25 mouse cellular contexts compared by ENCODE assay signal in genomic region chr3:102717586-102718285, GRCm38 (mm10). TPM values are rescaled to one million over a fixed set of nuclear protein-coding genes. Genes with fewer than 3 reads are reported as not detected.
A peak's percentile ranks its signal among the peaks of the same experiment; 100 is the strongest.
DNase-seq lines count a peak whose midpoint lies in the region; ATAC-seq and TF ChIP-seq lines count a peak whose summit lies in the region.
"Had no signal": no experiment of that assay in that cellular context is flagged by ENCODE, and none has a peak within 500 bp of the region (broad histone marks: within the 10 kb centered on the region; RNA-seq: fewer than 3 reads in every experiment).

No protein-coding gene starts in this region.

- no peak for ATAC-seq in forebrain, embryonic 16.5 days
- no peak for ATAC-seq in hindbrain, embryonic 16.5 days
- ATAC-seq: activated CD4-positive, CD25-positive, alpha-beta regulatory T cell, adult 4 months; CD4-positive, CD25-positive, alpha-beta regulatory T cell, adult 4 months; forebrain, embryonic 13.5 days; forebrain, embryonic 15.5 days had no signal

- H3K4me3 ChIP-seq in ES-E14 (ENCODE audit: insufficient read depth in 1 of 2, low read depth in 1 of 2, low read length in 2 of 2, poor library complexity in 1 of 2, severe bottlenecking in 1 of 2): no peak overlapping the region
- no peak overlapping the region for H3K4me3 ChIP-seq in forebrain, embryonic 16.5 days (replicated peaks; ENCODE audit: low read length)
- no peak overlapping the region for H3K4me3 ChIP-seq in hindbrain, embryonic 16.5 days (ENCODE audit: low read length)
- H3K4me3 ChIP-seq: embryonic facial prominence, embryonic 10.5 days; embryonic facial prominence, embryonic 12.5 days; forebrain, embryonic 13.5 days; forebrain, embryonic 15.5 days had no signal

- H3K4me2 ChIP-seq in forebrain, embryonic 16.5 days (ENCODE audit: low read length): no peak overlapping the region
- H3K4me2 ChIP-seq in hindbrain, embryonic 16.5 days (ENCODE audit: low read length): no peak overlapping the region
- H3K4me2 ChIP-seq: embryonic facial prominence, embryonic 12.5 days; forebrain, embryonic 13.5 days; forebrain, embryonic 15.5 days had no signal

- H3K4me1 ChIP-seq in ES-E14 (ENCODE audit: control insufficient read depth in 2 of 2, insufficient read depth in 2 of 2, low read length in 2 of 2, poor library complexity in 1 of 2): peaks cover 2 to 3% of the 10 kb centered on the region in 2 experiments; a peak in 2 of 4 replicates
- H3K4me1 ChIP-seq in forebrain, embryonic 16.5 days (replicated peaks; ENCODE audit: control insufficient read depth, insufficient read depth, low read length): no peaks in the 10 kb centered on the region
- H3K4me1 ChIP-seq in hindbrain, embryonic 16.5 days (ENCODE audit: control insufficient read depth, insufficient read depth, low read depth, low read length): no peaks in the 10 kb centered on the region
- H3K4me1 ChIP-seq: embryonic facial prominence, embryonic 12.5 days; forebrain, embryonic 13.5 days; forebrain, embryonic 15.5 days had no signal

- in situ Hi-C loops in ES-E14 (cut with MboI; ENCODE audit: low sequenced_read_pairs in 2 of 2, unreplicated experiment in 2 of 2): no loop called here

- peaks cover 2% of the 10 kb centered on the region; the same call in 1 of the 2 replicates for H3K9me3 ChIP-seq in ES-E14 (ENCODE audit: control insufficient read depth, insufficient read depth, low read depth, low read length)
- H3K9me3 ChIP-seq in forebrain, embryonic 16.5 days (ENCODE audit: control insufficient read depth, low read length): no peaks in the 10 kb centered on the region
- no peaks in the 10 kb centered on the region for H3K9me3 ChIP-seq in hindbrain, embryonic 16.5 days (ENCODE audit: control insufficient read depth, low read length)
- H3K9me3 ChIP-seq: embryonic facial prominence, embryonic 10.5 days; embryonic facial prominence, embryonic 12.5 days; forebrain, embryonic 13.5 days; forebrain, embryonic 15.5 days had no signal

- H3K27me3 ChIP-seq in forebrain, embryonic 16.5 days (replicated peaks; ENCODE audit: control insufficient read depth, insufficient read depth, low read length): no peaks in the 10 kb centered on the region
- no peaks in the 10 kb centered on the region for H3K27me3 ChIP-seq in hindbrain, embryonic 16.5 days (replicated peaks; ENCODE audit: control insufficient read depth, insufficient read depth, low read length)
- H3K27me3 ChIP-seq: CH12.LX; embryonic facial prominence, embryonic 12.5 days; forebrain, embryonic 13.5 days; forebrain, embryonic 15.5 days had no signal

- intact Hi-C loops in heart, postnatal 36 days (cut with DNase I): loop anchor here (5.0 kb wide), 1 partner anchor 455 kb away; the partner anchor contains the start of gene Bcas2

- peak overlapping the region; percentile 96 for H3K27ac ChIP-seq in ES-E14 (ENCODE audit: insufficient read depth, low read depth, low read length, poor library complexity, severe bottlenecking)
- H3K27ac ChIP-seq in forebrain, embryonic 16.5 days (ENCODE audit: low read length): no peak overlapping the region
- no peak overlapping the region for H3K27ac ChIP-seq in hindbrain, embryonic 16.5 days (ENCODE audit: low read depth, low read length)
- H3K27ac ChIP-seq: embryonic facial prominence, embryonic 10.5 days; embryonic facial prominence, embryonic 12.5 days; forebrain, embryonic 13.5 days; forebrain, embryonic 15.5 days had no signal

- no peaks in the 10 kb centered on the region for H3K36me3 ChIP-seq in ES-E14 (ENCODE audit: control insufficient read depth, insufficient read depth, low read length, poor library complexity, severe bottlenecking)
- no peaks in the 10 kb centered on the region for H3K36me3 ChIP-seq in forebrain, embryonic 16.5 days (ENCODE audit: control insufficient read depth, insufficient read depth)
- no peaks in the 10 kb centered on the region for H3K36me3 ChIP-seq in hindbrain, embryonic 16.5 days (ENCODE audit: control insufficient read depth, insufficient read depth, low read length)
- H3K36me3 ChIP-seq: embryonic facial prominence, embryonic 10.5 days; embryonic facial prominence, embryonic 12.5 days; forebrain, embryonic 15.5 days had no signal

- WGBS in forebrain, embryonic 16.5 days: 65% methylated on average over 3 of the region's 3 CpGs
- 51% methylated on average over 3 of the region's 3 CpGs for WGBS in hindbrain, embryonic 16.5 days

- DNase-seq in heart, adult 11 months: peak; percentile 55
- no peak for DNase-seq in heart, postnatal 36 days
- no peak for DNase-seq in ES-E14 (ENCODE audit: low read depth, low spot score)
- DNase-seq in WW6 (ENCODE audit: low read depth, low spot score): peak; percentile 20
- DNase-seq in yolk sac, embryonic 10.5 days (ENCODE audit: low spot score): peak; percentile 31
- DNase-seq in cerebellum, adult 11-12 months: no peak
- DNase-seq: adrenal gland, adult 8-10 months; adrenal gland, postnatal 14 days; adrenal gland, postnatal 36 days; B cell, adult 2 months; cerebellum, adult 18-20 months; cerebellum, adult 8-10 months; cerebellum, adult 9-11 months; cerebellum, postnatal 14 days; cerebellum, postnatal 36 days had no signal

- no peak overlapping the region for H3K9ac ChIP-seq in ES-E14 (ENCODE audit: insufficient read depth, low read depth, low read length, poor library complexity, severe bottlenecking)
- H3K9ac ChIP-seq in forebrain, embryonic 16.5 days (replicated peaks; ENCODE audit: low read depth, low read length): no peak overlapping the region
- H3K9ac ChIP-seq in hindbrain, embryonic 16.5 days (ENCODE audit: low read depth, low read length): no peak overlapping the region
- H3K9ac ChIP-seq: embryonic facial prominence, embryonic 12.5 days; forebrain, embryonic 13.5 days; forebrain, embryonic 15.5 days had no signal

TF ChIP-seq in ES-E14, 5 proteins besides CTCF, POLR2A, EP300 and RAD21:
- TF ChIP-seq CHD2 (IDR thresholded peaks at IDR 0.05; ENCODE audit: low read depth, low read length) (peak; percentile 14; the same call in 1 of the 2 replicates), HCFC1 (IDR thresholded peaks at IDR 0.05; ENCODE audit: borderline replicate concordance, insufficient read depth, low read length) (no peak), MAFK (IDR thresholded peaks at IDR 0.05; ENCODE audit: insufficient read depth, low read depth, low read length) (no peak), ZNF384 (IDR thresholded peaks at IDR 0.05; ENCODE audit: low read depth, low read length) (peak; percentile 42; the same call in 1 of the 2 replicates)

RNA-seq across cellular contexts. Expression of gene Tspan2, which starts 16.6 kb away (rescaled TPM):
- total RNA-seq in heart, postnatal 36 days (2021): 10 to 100 TPM; 13.2 to 15.0 TPM
- 13.6 and 23.2 TPM in 2 replicates for total RNA-seq in ES-E14 (2012; rRNA removed)
- polyA plus RNA-seq in forebrain, embryonic 16.5 days (2015; fragmentation: Nextera tagmentation; extraction: Ambion mirVana): 9.1 and 9.4 TPM in 2 replicates
- polyA plus RNA-seq in hindbrain, embryonic 16.5 days (2015; fragmentation: Nextera tagmentation; extraction: Ambion mirVana): 14.9 and 15.6 TPM in 2 replicates
- total RNA-seq: MEL had no signal

Comparison
In these comparisons a context has a peak if more than half of its experiments do, and no peak if none do; other contexts are left out.
1. DNase-seq: peak in heart, adult 11 months (single experiment), WW6 (single experiment) and yolk sac, embryonic 10.5 days (single experiment); none in heart, postnatal 36 days (0 of 2), ES-E14 (single experiment) and cerebellum, adult 11-12 months (single experiment).